Mouse (Mus musculus) MEL (cell line): Measurements from ENCODE around the gene Arap1.

Experiments used
- CTCF ChIP-seq, 3 experiments: IDR thresholded peaks in 2 of 3; conservative IDR thresholded peaks in 1 of 3; 2 replicates each; pipeline ENCODE4 v1.5.1; 2011 to 2012; ENCODE audit warnings: low read length in 3 of 3, low read depth in 2 of 3, mild to moderate bottlenecking in 2 of 3, improper control_type of control experiment in 1 of 3, inconsistent platforms in 1 of 3, mixed read lengths in 1 of 3, moderate library complexity in 1 of 3; ENCODE audit not compliant: control insufficient read depth in 1 of 3, insufficient read depth in 1 of 3, poor library complexity in 1 of 3, severe bottlenecking in 1 of 3
- JUND ChIP-seq: IDR thresholded peaks from 2 replicates; pipeline ENCODE4 v1.6.1; 2011; ENCODE audit warnings: low read depth, mild to moderate bottlenecking, improper control_type of control experiment, low read length
- MYB ChIP-seq: IDR thresholded peaks from 2 replicates; pipeline ENCODE4 v1.6.1; 2011; ENCODE audit warnings: mild to moderate bottlenecking, low read depth, low read length, improper control_type of control experiment
- POLR2AphosphoS2 ChIP-seq: IDR thresholded peaks from 2 replicates; pipeline ENCODE4 v1.6.1; 2011; ENCODE audit warnings: low read length, improper control_type of control experiment
- RAD21 ChIP-seq: IDR thresholded peaks from 2 replicates; pipeline ENCODE4 v1.6.1; 2011; ENCODE audit warnings: mild to moderate bottlenecking, low read depth, low read length, improper control_type of control experiment
- ZNF384 ChIP-seq: IDR thresholded peaks from 2 replicates; pipeline ENCODE4 v1.6.1; 2012; ENCODE audit warnings: low read depth, mild to moderate bottlenecking, inconsistent platforms, low read length, improper control_type of control experiment

- TF ChIP-seq MYB (no peak), JUND (no peak), ZNF384 (no peak), CTCF (IDR thresholded peaks at IDR 0.05 in 2 of 3, conservative IDR thresholded peaks at IDR 0.05 in 1 of 3; ENCODE audit: control insufficient read depth in 1 of 3, insufficient read depth in 1 of 3, low read depth in 2 of 3, low read length in 3 of 3, poor library complexity in 1 of 3, severe bottlenecking in 1 of 3) (no peak), RAD21 (no peak), POLR2AphosphoS2 (no peak)
These were observed 74.2 kb downstream of the Arap1 start for GRCm38 (mm10) chr7:101422069-101422468.
